Mouse (Mus musculus) lung, postnatal 0 days (tissue): ENCODE measurements at regions not wholly inside any gene's neighbourhood (a gene's known extent, or its start where the extent isn't known, plus 50 kb on each side); places are given as distances from the start of the nearest gene placed in this dataset.
A peak's percentile ranks its signal among the peaks of the same experiment; 100 is the strongest.

Source experiments
- ATAC-seq: fragments of 200-750 bp; cut with Nextera tagmentation; 2 replicates; pipeline ENCODE4 v1.8.0; 2017; ENCODE audit warnings: moderate library complexity
- DNase-seq: peaks from one replicate; pipeline ENCODE4 v3.0.0-alpha.2; 2016; ENCODE audit warnings: low spot score
- H3K27ac ChIP-seq: fragments of 300-500 bp; sonication (generic); 2 replicates; pipeline ENCODE4 v1.5.1; 2014; ENCODE audit warnings: antibody characterized with exemption, mild to moderate bottlenecking, low read length, mixed read lengths
- H3K27me3 ChIP-seq: fragments of 300-500 bp; sonication (generic); replicated peaks from 2 replicates; pipeline ENCODE4 v1.6.1; 2014; ENCODE audit warnings: low read length, mixed read lengths; ENCODE audit not compliant: insufficient read depth
- H3K36me3 ChIP-seq: fragments of 300-500 bp; sonication (generic); 2 replicates; pipeline ENCODE4 v1.6.1; 2014; ENCODE audit warnings: low read length, mixed read lengths; ENCODE audit not compliant: insufficient read depth
- H3K4me1 ChIP-seq: fragments of 300-500 bp; sonication (generic); 2 replicates; pipeline ENCODE4 v1.6.1; 2014; ENCODE audit warnings: antibody characterized with exemption, low read depth, low read length, mixed read lengths; ENCODE audit not compliant: insufficient read depth
- H3K4me2 ChIP-seq: fragments of 300-500 bp; sonication (generic); replicated peaks from 2 replicates; pipeline ENCODE4 v1.6.1; 2014; ENCODE audit warnings: low read depth, mild to moderate bottlenecking, low read length, moderate library complexity, mixed read lengths
- H3K4me3 ChIP-seq: fragments of 300-500 bp; sonication (generic); 2 replicates; pipeline ENCODE4 v1.5.1; 2014; ENCODE audit warnings: low read depth, low read length
- H3K9ac ChIP-seq: fragments of 300-500 bp; sonication (generic); replicated peaks from 2 replicates; pipeline ENCODE4 v1.6.1; 2014; ENCODE audit warnings: low read depth, mild to moderate bottlenecking
- H3K9me3 ChIP-seq: fragments of 300-500 bp; sonication (generic); 2 replicates; pipeline ENCODE4 v1.6.1; 2016; ENCODE audit warnings: low read length, mixed read lengths
- CTCF ChIP-seq: IDR thresholded peaks from 2 replicates; pipeline ENCODE4 v1.5.1; 2016; ENCODE audit warnings: antibody characterized with exemption, mild to moderate bottlenecking
- EP300 ChIP-seq: IDR thresholded peaks from 2 replicates; pipeline ENCODE4 v1.6.1; 2016; ENCODE audit warnings: antibody characterized with exemption, mild to moderate bottlenecking, control low read depth
- WGBS: fragments of 180-500 bp; shearing (Covaris S2); extraction: QIAGEN DNeasy Blood & Tissue Kit; methylation state at CpG from one replicate; pipeline ENCODE4 v1.1.7; 2014; 5-methylcytosine and 5-hydroxymethylcytosine counted together

GRCm38 (mm10) chr2:122937922-122938321 lies 172.9 kb downstream of the Sqor start:
- H3K27ac ChIP-seq: no peak overlapping the region
- H3K36me3 ChIP-seq: no peaks in the 10 kb centered on the region
- DNase-seq (no peak), ATAC-seq (no peak)
- no peak overlapping the region for H3K9ac ChIP-seq
- no peak overlapping the region for H3K4me3 ChIP-seq
- no peaks in the 10 kb centered on the region for H3K4me1 ChIP-seq
- no peaks in the 10 kb centered on the region for H3K27me3 ChIP-seq
- H3K4me2 ChIP-seq: no peak overlapping the region
- peak; percentile 51 for TF ChIP-seq CTCF
- TF ChIP-seq EP300: no peak
- 39% methylated on average over 4 of the region's 4 CpGs for WGBS
- H3K9me3 ChIP-seq: no peaks in the 10 kb centered on the region

GRCm38 (mm10) chr2:122944841-122945240 lies 179.8 kb downstream of the Sqor start:
- H3K9me3 ChIP-seq: no peaks in the 10 kb centered on the region
- DNase-seq (no peak), ATAC-seq (no peak)
- H3K4me3 ChIP-seq: no peak overlapping the region
- WGBS: 57% methylated on average over 2 of the region's 2 CpGs
- H3K9ac ChIP-seq: no peak overlapping the region
- H3K4me1 ChIP-seq: no peaks in the 10 kb centered on the region
- no peaks in the 10 kb centered on the region for H3K27me3 ChIP-seq
- no peak overlapping the region for H3K27ac ChIP-seq
- no peak for TF ChIP-seq EP300
- TF ChIP-seq CTCF: no peak
- H3K4me2 ChIP-seq: no peak overlapping the region
- H3K36me3 ChIP-seq: no peaks in the 10 kb centered on the region

- H3K36me3 ChIP-seq: no peaks in the 10 kb centered on the region
- no peak overlapping the region for H3K9ac ChIP-seq
- no peaks in the 10 kb centered on the region for H3K27me3 ChIP-seq
- H3K27ac ChIP-seq: no peak overlapping the region
- no peaks in the 10 kb centered on the region for H3K4me1 ChIP-seq
- no peaks in the 10 kb centered on the region for H3K9me3 ChIP-seq
- no peak for DNase-seq
- TF ChIP-seq EP300: no peak
- H3K4me2 ChIP-seq: no peak overlapping the region
- ATAC-seq: no peak
- WGBS: 91% methylated on average over 3 of the region's 3 CpGs
- H3K4me3 ChIP-seq: no peak overlapping the region
Observed at GRCm38 (mm10) chr2:122945891-122946290, 180.9 kb downstream of the Sqor start.

GRCm38 (mm10) chr2:122949031-122949430 lies 184.0 kb downstream of the Sqor start:
- Histone ChIP-seq H3K4me2 (no peak overlapping the region), H3K27me3 (no peaks in the 10 kb centered on the region), H3K27ac (no peak overlapping the region), H3K4me3 (no peak overlapping the region), H3K9me3 (no peaks in the 10 kb centered on the region), H3K9ac (no peak overlapping the region), H3K4me1 (no peaks in the 10 kb centered on the region), H3K36me3 (no peaks in the 10 kb centered on the region)
- DNase-seq (no peak), ATAC-seq (no peak)
- TF ChIP-seq CTCF (no peak), EP300 (no peak)
- WGBS: 61% methylated on average over 3 of the region's 3 CpGs

GRCm38 (mm10) chr2:122961701-122962100 lies 196.7 kb downstream of the Sqor start:
- no peaks in the 10 kb centered on the region for H3K27me3 ChIP-seq
- TF ChIP-seq CTCF: no peak
- TF ChIP-seq EP300: no peak
- no peaks in the 10 kb centered on the region for H3K9me3 ChIP-seq
- no peak overlapping the region for H3K27ac ChIP-seq
- H3K4me3 ChIP-seq: no peak overlapping the region
- DNase-seq (no peak), ATAC-seq (no peak)
- whole genome bisulfite sequencing: 81% methylated on average over 4 of the region's 4 CpGs
- no peaks in the 10 kb centered on the region for H3K36me3 ChIP-seq
- no peaks in the 10 kb centered on the region for H3K4me1 ChIP-seq
- H3K9ac ChIP-seq: no peak overlapping the region
- no peak overlapping the region for H3K4me2 ChIP-seq

GRCm38 (mm10) chr2:122968809-122969628 lies 204.0 kb downstream of the Sqor start:
- Histone ChIP-seq H3K4me3 (no peak overlapping the region), H3K27ac (no peak overlapping the region), H3K27me3 (no peaks in the 10 kb centered on the region), H3K4me1 (no peaks in the 10 kb centered on the region), H3K9ac (no peak overlapping the region), H3K4me2 (no peak overlapping the region), H3K36me3 (no peaks in the 10 kb centered on the region), H3K9me3 (no peaks in the 10 kb centered on the region)
- ATAC-seq: no peak
- TF ChIP-seq EP300 (no peak), CTCF (no peak)
- WGBS: 59% methylated on average over 10 of the region's 10 CpGs
- no peak for DNase-seq
